Comparison of ENCODE assay signal across 19 mouse cellular contexts in genomic region chr14:103477281-103477680, GRCm38 (mm10). TPM values are rescaled to one million over a fixed set of nuclear protein-coding genes. Genes with fewer than 3 reads are reported as not detected.
DNase-seq lines count a peak whose midpoint lies in the region; ATAC-seq and TF ChIP-seq lines count a peak whose summit lies in the region.
"Had no signal": no experiment of that assay in that cellular context is flagged by ENCODE, and none has a peak within 500 bp of the region (broad histone marks: within the 10 kb centered on the region; RNA-seq: fewer than 3 reads in every experiment).

No protein-coding gene starts in this region.

- H3K4me3 ChIP-seq in liver, adult 2 months (ENCODE audit: insufficient read depth, low read depth, low read length), result no peak overlapping the region
- H3K4me3 ChIP-seq in liver, embryonic 11.5 days (ENCODE audit: low read depth, low read length), result no peak overlapping the region
- H3K4me3 ChIP-seq in intestine, postnatal 0 days (ENCODE audit: low read depth, low read length), result no peak overlapping the region
- H3K4me3 ChIP-seq: embryonic facial prominence, embryonic 13.5 days; hindbrain, embryonic 10.5 days; intestine, embryonic 15.5 days; limb, embryonic 15.5 days had no signal

- DNase-seq in liver, adult 2 months (ENCODE audit: extremely low read depth, low read depth, low spot score), result peak; percentile 24
- no peak for DNase-seq in liver, embryonic 11.5 days (ENCODE audit: low spot score)
- DNase-seq in CD4-positive helper T cell, adult 2 months (ENCODE audit: low read depth, low spot score), result peak; percentile 60
- DNase-seq in embryo, embryonic 10 days (ENCODE audit: low spot score), result no peak
- DNase-seq in adipocyte (ENCODE audit: low spot score), result no peak
- DNase-seq: cerebellum, adult 11-12 months; gastrocnemius, postnatal 25 days; kidney, postnatal 10 days; lung, postnatal 14 days; retina, postnatal 1 day; thymus, postnatal 4 days had no signal

- no peaks in the 10 kb centered on the region for H3K27me3 ChIP-seq in liver, adult 2 months (ENCODE audit: control insufficient read depth, insufficient read depth, low read length)
- no peaks in the 10 kb centered on the region for H3K27me3 ChIP-seq in liver, embryonic 11.5 days (replicated peaks; ENCODE audit: control insufficient read depth, insufficient read depth, low read length)
- H3K27me3 ChIP-seq in intestine, postnatal 0 days (replicated peaks; ENCODE audit: control insufficient read depth, insufficient read depth, low read length), result no peaks in the 10 kb centered on the region
- H3K27me3 ChIP-seq: embryonic facial prominence, embryonic 13.5 days; intestine, embryonic 15.5 days; limb, embryonic 15.5 days had no signal

- no peak for ATAC-seq in liver, embryonic 11.5 days (replicated peaks; ENCODE audit: low FRiP score)
- ATAC-seq in common myeloid progenitor, adult 5-6 weeks (replicated peaks; ENCODE audit: low read depth, poor library complexity, severe bottlenecking), result peak; percentile 81
- ATAC-seq in megakaryocyte-erythroid progenitor cell, adult 5-6 weeks (replicated peaks; ENCODE audit: low FRiP score, low TSS enrichment, poor library complexity, severe bottlenecking), result peak; percentile 81
- no peak for ATAC-seq in intestine, postnatal 0 days
- ATAC-seq: intestine, embryonic 15.5 days had no signal

- WGBS in liver, adult 2 months, result 68% methylated on average over 3 of the region's 3 CpGs
- WGBS in liver, embryonic 11.5 days, result 72% methylated on average over 3 of the region's 3 CpGs
- WGBS in intestine, postnatal 0 days, result 46% methylated on average over 3 of the region's 3 CpGs

- H3K4me1 ChIP-seq in liver, adult 2 months (ENCODE audit: control insufficient read depth, insufficient read depth, low read length), result no peaks in the 10 kb centered on the region
- H3K4me1 ChIP-seq in liver, embryonic 11.5 days (replicated peaks; ENCODE audit: control insufficient read depth, insufficient read depth, low read length), result no peaks in the 10 kb centered on the region
- no peaks in the 10 kb centered on the region for H3K4me1 ChIP-seq in intestine, postnatal 0 days (replicated peaks; ENCODE audit: control insufficient read depth, insufficient read depth, low read length)
- H3K4me1 ChIP-seq: embryonic facial prominence, embryonic 13.5 days; intestine, embryonic 15.5 days; limb, embryonic 15.5 days had no signal

- no peaks in the 10 kb centered on the region for H3K79me2 ChIP-seq in liver, adult 2 months (ENCODE audit: control insufficient read depth, insufficient read depth, low read length)

- no peak overlapping the region for H3K9ac ChIP-seq in liver, adult 2 months (ENCODE audit: low read depth, low read length)
- no peak overlapping the region for H3K9ac ChIP-seq in liver, embryonic 11.5 days (ENCODE audit: low read depth, low read length)
- H3K9ac ChIP-seq in intestine, postnatal 0 days (ENCODE audit: low read depth, low read length), result no peak overlapping the region
- H3K9ac ChIP-seq: embryonic facial prominence, embryonic 13.5 days; intestine, embryonic 15.5 days; limb, embryonic 15.5 days had no signal

- H3K27ac ChIP-seq in liver, adult 2 months (replicated peaks; ENCODE audit: insufficient read depth, low read depth, low read length), result peak overlapping the region; percentile 64
- H3K27ac ChIP-seq in liver, embryonic 11.5 days (ENCODE audit: low read depth, low read length), result no peak overlapping the region
- H3K27ac ChIP-seq in intestine, postnatal 0 days (ENCODE audit: low read depth, low read length), result no peak overlapping the region
- H3K27ac ChIP-seq: embryonic facial prominence, embryonic 13.5 days; hindbrain, embryonic 10.5 days; intestine, embryonic 15.5 days; limb, embryonic 15.5 days had no signal

- no peaks in the 10 kb centered on the region for H3K36me3 ChIP-seq in liver, adult 2 months (ENCODE audit: control insufficient read depth, insufficient read depth, low read length)
- H3K36me3 ChIP-seq in liver, embryonic 11.5 days (ENCODE audit: control insufficient read depth, insufficient read depth, low read length), result no peaks in the 10 kb centered on the region
- no peaks in the 10 kb centered on the region for H3K36me3 ChIP-seq in intestine, postnatal 0 days (ENCODE audit: control insufficient read depth, insufficient read depth)
- H3K36me3 ChIP-seq: embryonic facial prominence, embryonic 13.5 days; hindbrain, embryonic 10.5 days; intestine, embryonic 15.5 days; limb, embryonic 15.5 days had no signal

- no peaks in the 10 kb centered on the region for H3K9me3 ChIP-seq in liver, embryonic 11.5 days (ENCODE audit: control insufficient read depth, low read length)
- H3K9me3 ChIP-seq in intestine, postnatal 0 days (ENCODE audit: control insufficient read depth), result no peaks in the 10 kb centered on the region
- H3K9me3 ChIP-seq: embryonic facial prominence, embryonic 13.5 days; hindbrain, embryonic 10.5 days; intestine, embryonic 15.5 days; limb, embryonic 15.5 days had no signal

- TF ChIP-seq POLR2A in liver, adult 2 months (IDR thresholded peaks at IDR 0.05; ENCODE audit: extremely low read depth, insufficient read depth, low read length), result no peak

- no peak for TF ChIP-seq CTCF in liver, adult 2 months (IDR thresholded peaks at IDR 0.05; ENCODE audit: low read depth, low read length)
- no peak for TF ChIP-seq CTCF in intestine, postnatal 0 days (IDR thresholded peaks at IDR 0.05; ENCODE audit: low read depth)

- H3K4me2 ChIP-seq in liver, embryonic 11.5 days, result no peak overlapping the region
- no peak overlapping the region for H3K4me2 ChIP-seq in intestine, postnatal 0 days (replicated peaks; ENCODE audit: low read depth)
- H3K4me2 ChIP-seq: embryonic facial prominence, embryonic 13.5 days; intestine, embryonic 15.5 days; limb, embryonic 15.5 days had no signal

RNA-seq across cellular contexts. Expression of gene Scel, which starts 35.9 kb away (rescaled TPM):
- total RNA-seq in liver, adult 2 months (2014; rRNA removed), result not detected in 2 replicates
- polyA plus RNA-seq in liver, adult 2 months (2012; rRNA removed), result not detected in 2 replicates
- polyA plus RNA-seq in liver, embryonic 11.5 days (2014; fragmentation: Nextera tagmentation; extraction: Ambion mirVana), result 0.34 and 0.38 TPM in 2 replicates
- total RNA-seq in common myeloid progenitor, adult 5-6 weeks (2017), result not detected in 2 replicates
- not detected in 2 replicates for total RNA-seq in megakaryocyte-erythroid progenitor cell, adult 5-6 weeks (2014; fragmentation: Nextera tagmentation)
- total RNA-seq in megakaryocyte-erythroid progenitor cell, adult 5-6 weeks (2017), result not detected in 2 replicates
- polyA plus RNA-seq in intestine, postnatal 0 days (2015; fragmentation: Nextera tagmentation; extraction: Ambion mirVana), result 0.48 and 0.59 TPM in 2 replicates
- total RNA-seq: midbrain, postnatal 0 days had no signal

Comparison
In these comparisons a context has a peak if more than half of its experiments do, and no peak if none do; other contexts are left out.
1. DNase-seq: peak in liver, adult 2 months (single experiment) and CD4-positive helper T cell, adult 2 months (single experiment); none in liver, embryonic 11.5 days (single experiment), embryo, embryonic 10 days (single experiment) and adipocyte (single experiment).
2. ATAC-seq: peak in common myeloid progenitor, adult 5-6 weeks (single experiment) and megakaryocyte-erythroid progenitor cell, adult 5-6 weeks (single experiment); none in liver, embryonic 11.5 days (single experiment) and intestine, postnatal 0 days (single experiment).